Mouse (Mus musculus): ENCODE results near the gene Mxra8.

GRCm38 (mm10) chr4:155854991-155855390 is 15.5 kb downstream of the Mxra8 start:
- TF ChIP-seq MYOD1 (IDR thresholded peaks at IDR 0.05; ENCODE audit: control insufficient read depth in 1 of 3, insufficient read length in 2 of 3, low read depth in 2 of 3) = no peak
- TF ChIP-seq POLR2A (IDR thresholded peaks at IDR 0.05; ENCODE audit: insufficient read length, low read depth) = no peak
- TF ChIP-seq E2F4 (IDR thresholded peaks at IDR 0.05; ENCODE audit: insufficient read depth) = no peak
- TF ChIP-seq TCF12 (IDR thresholded peaks at IDR 0.05; ENCODE audit: insufficient read depth, poor library complexity, severe bottlenecking) = no peak
- TF ChIP-seq SRF (IDR thresholded peaks at IDR 0.05; ENCODE audit: control insufficient read depth, insufficient read length, low read depth) = no peak
- TF ChIP-seq REST (IDR thresholded peaks at IDR 0.05; ENCODE audit: insufficient read depth, insufficient read length) = no peak
- TF ChIP-seq USF1 (IDR thresholded peaks at IDR 0.05; ENCODE audit: low read depth) = no peak
- no peak for TF ChIP-seq CEBPB (IDR thresholded peaks at IDR 0.05; ENCODE audit: insufficient read depth, poor library complexity, severe bottlenecking)

Measured in myocyte (in vitro differentiated cells).